Mouse (Mus musculus) left cerebral cortex, postnatal 10 days (tissue): ENCODE measurements around the gene Il16. TPM values are rescaled to one million over a fixed set of nuclear protein-coding genes. Genes with fewer than 3 reads are reported as not detected.

Experiments used
- DNase-seq, 2 experiments: peaks; one replicate each; pipeline ENCODE4 v3.0.0; 2021 to 2022; ENCODE audit warnings: low spot score in 2 of 2, mixed read lengths in 1 of 2; ENCODE audit errors: extremely low spot score in 1 of 2
- intact Hi-C: fragments of 180-260 bp; cut with DNase I; formaldehyde crosslinking; loops from one replicate; pipeline ENCODE4 v1.15.1; 2025
- total RNA-seq, 2 experiments: library from RNA; stranded (reverse); gene quantifications; 2 replicates each; pipeline ENCODE4 v1.2.3; 2021

Gene Il16
- total RNA-seq, 2 experiments from 2014 or later = 2.4 to 2.7 TPM

DNA sequence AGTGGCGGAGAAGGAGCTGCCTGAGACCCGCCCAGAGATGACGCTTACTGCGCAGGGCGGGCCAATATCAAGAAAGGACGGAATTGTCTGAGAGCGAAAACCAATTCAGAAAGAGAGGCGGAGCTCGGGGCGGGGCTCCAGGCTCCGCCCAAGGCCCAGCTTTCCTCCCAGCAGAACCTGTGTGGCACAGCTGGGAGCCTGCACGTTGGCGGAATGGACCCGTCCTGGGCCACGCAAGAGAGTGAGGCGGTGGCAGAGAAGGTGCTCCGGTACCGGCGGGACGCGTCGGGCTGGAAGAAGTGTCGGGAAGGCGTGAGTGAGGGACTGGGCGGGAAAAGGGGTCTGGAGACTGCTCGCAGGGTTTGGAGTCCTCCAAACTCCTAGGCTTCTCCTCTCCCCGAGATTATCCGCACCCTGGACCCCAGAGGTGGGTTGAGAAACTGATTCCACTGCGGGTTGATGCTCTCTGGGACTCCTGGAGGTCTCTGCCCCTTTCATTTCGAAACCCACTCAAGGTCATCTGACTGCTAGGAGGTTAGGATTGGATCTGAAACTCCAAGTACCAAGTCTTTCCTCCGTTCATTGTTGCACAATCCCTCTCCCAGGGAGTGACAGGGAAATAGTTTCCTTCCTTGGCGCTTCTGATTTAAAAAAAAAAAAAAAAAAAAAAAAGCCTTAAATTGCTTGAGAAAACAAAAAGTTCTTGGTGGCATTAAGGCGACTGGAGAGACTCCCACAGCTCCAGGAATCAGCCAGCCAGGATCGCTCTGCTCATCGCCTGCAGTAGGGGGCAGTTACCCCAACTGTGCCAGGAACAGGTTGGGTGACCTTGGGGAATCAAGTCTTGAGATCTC, 113.5 kb downstream of the Il16 start, which contains the start of gene Stard5:
Gene Stard5 (plus strand): TSS at position 132 of the 854 bp plus-strand sequence.
- intact Hi-C loops = no loop called here
- DNase-seq = peak; percentile 84 to 93

DNA sequence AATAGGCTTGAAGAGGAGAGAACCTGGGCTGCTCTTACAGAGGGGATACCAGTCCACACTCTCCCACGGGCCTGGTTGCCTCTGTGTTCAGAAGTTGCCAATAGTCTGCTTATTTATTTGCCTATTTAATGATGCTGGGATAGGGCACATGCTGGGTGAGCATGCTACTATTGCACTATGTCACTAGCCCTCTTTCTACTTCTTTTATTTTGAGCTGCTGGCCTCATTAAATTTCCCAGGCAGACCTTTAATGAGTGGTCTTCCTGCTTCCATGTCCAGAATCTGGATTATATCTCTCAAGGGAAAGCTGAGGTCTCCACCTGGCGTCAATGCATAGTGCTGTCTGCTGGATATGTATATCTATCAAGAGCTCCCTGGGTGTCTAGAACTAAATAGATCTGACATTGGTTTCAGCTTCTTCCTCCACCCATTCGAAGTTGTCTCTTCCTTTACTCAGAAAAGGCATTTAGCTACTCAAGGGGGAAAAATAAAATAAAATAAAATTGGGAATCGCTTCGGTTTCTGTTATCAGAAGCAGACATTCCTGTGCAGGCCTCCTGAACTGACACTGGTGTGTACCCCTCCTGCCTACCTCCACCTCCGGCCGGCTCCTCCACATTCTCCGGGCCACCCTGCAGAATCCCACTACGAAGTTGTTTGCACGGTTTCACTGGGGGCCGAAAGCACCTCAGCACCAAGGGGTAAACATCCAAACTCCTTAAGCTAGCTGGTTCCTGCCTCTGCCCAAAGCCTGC, 114.3 kb downstream of the Il16 start:
- intact Hi-C loops = no loop called here
- DNase-seq = no peak

GRCm38 (mm10) chr7:83627369-83627768, 118.2 kb downstream of the Il16 start:
- intact Hi-C loops = no loop called here
- DNase-seq = no peak

- intact Hi-C loops = no loop called here
- no peak for DNase-seq
Observed at GRCm38 (mm10) chr7:83626557-83627257, 118.8 kb downstream of the Il16 start.

- intact Hi-C loops = no loop called here
- DNase-seq = no peak
Observed at GRCm38 (mm10) chr7:83624065-83624464, 121.5 kb downstream of the Il16 start.

DNA sequence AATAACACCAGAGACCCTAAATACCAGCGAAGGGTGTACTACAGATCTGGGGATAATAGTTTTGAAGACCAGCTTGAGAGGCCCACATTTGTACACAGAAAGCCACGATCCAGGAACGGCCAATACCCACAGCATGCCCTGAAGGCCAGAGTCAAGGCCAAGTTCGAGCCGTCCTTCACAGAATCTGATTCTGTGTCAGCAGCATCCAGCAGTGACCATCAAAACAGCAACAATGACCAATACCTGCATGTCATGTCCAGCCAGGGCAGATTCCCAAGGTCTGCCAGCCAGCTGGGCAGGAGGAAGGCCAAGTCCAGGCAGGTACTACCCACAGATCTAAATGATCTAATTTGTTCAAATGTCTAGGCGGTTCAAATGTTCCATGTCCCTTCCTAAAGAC, 122.9 kb downstream of the Il16 start:
- DNase-seq = no peak
- intact Hi-C loops = no loop called here

DNA sequence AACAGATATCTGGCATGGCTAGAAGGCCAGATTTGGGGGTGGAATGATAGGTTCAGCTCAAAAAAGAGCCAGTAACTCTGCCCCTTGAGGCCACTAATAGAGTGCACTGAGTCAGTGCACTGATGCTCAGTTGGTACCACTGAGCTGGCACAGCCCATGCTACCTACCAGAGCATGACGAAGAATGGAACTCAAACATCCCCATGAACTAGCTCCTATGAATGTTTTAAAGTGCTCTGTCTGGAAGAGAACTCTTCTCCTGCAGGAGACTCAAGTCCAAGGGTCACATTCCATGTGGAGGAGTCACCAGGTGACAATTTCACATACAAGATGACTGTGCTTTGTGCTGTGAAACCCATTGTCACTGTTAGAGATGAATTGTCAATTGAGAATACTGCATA, 126.8 kb downstream of the Il16 start:
- no peak for DNase-seq
- intact Hi-C loops = no loop called here

DNA sequence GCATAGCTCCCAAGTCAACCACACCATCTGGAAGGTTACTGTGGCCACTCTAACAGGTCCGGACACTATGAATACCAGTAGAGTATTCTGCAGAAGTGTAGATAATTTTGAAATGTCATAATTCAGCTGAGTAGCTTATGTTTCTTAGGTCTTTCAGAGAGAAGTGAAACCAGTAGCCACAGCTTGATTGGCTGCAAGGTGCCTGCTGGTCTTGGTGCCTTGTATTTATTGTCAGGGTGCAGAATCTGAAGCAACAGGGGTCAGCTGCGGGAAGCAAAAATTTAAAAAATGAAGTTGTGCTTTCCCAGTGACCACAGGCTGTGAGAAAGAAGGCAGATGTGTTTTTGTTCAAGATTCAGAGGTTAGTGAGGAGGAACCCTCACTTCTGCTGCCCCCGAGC, 129.3 kb downstream of the Il16 start:
- intact Hi-C loops = no loop called here
- no peak for DNase-seq

DNA sequence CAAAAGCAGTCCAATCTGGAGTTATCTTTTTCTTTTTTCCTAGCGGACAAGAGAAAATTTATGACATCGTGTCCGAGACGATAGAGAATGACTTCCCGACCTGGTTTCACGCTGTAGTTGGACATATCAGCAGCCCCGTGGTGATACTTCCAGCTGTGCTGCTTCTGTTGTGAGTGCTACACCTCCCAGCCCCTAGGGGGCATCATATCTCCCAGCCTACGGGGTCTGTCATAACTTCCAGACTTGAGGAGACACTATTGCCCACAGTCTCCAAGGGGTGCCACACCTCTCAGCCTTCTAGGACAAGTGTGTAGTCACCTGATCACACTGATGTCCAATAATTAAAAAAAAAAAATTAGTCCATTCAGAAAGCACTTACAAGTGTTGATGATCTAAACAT, 129.7 kb downstream of the Il16 start:
- intact Hi-C loops = no loop called here
- no peak for DNase-seq

DNA sequence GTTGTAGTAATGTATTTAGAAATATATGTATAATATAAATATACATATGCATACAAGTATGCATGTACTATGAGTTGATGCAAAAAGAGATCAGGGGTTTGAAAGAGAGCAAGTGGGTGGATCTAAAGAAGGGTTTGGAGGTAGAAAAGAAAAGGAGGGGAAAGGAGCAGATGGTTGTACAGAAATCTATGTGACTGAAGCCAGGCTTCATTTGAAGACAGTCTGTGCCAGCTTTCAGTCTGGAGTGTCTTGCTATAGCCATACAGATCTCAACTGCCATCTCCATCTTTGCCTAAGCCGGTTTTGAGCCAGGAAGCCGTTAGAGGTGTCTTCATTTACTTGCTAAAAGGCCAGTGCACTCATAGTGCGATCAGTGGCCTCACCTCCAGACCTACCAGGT, 130.3 kb downstream of the Il16 start:
- peak in 1 of 2 experiments; percentile 13 for DNase-seq
- intact Hi-C loops = no loop called here

GRCm38 (mm10) chr7:83611886-83612285, 133.6 kb downstream of the Il16 start:
- DNase-seq = no peak
- intact Hi-C loops = no loop called here

GRCm38 (mm10) chr7:83609891-83610290, 135.6 kb downstream of the Il16 start:
- intact Hi-C loops = no loop called here
- DNase-seq = no peak

- DNase-seq = no peak
- intact Hi-C loops = no loop called here
Observed at GRCm38 (mm10) chr7:83606796-83607195, 138.7 kb downstream of the Il16 start.

- intact Hi-C loops = no loop called here
Observed at GRCm38 (mm10) chr7:83604180-83604944, 141.2 kb downstream of the Il16 start.

DNA sequence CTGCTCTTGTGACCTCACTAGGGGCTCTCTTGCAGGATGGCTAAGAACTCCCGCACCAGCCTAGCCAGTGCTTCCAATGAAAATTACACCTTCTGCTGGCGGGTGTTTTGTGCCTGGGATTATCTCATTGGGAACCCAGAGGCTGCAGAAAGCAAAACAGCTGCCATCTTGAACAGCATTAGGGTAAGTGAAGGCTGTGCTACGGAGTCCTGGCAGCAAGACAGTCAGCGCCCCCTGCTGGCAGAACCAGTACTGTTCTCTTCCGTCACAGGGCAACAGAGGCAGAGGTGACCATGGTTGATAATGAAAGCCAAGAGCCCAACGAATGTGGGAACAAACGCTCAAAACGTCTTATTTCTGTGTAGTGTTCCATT, 145.6 kb downstream of the Il16 start:
- intact Hi-C loops = no loop called here
- DNase-seq = peak in 1 of 2 experiments; percentile 51

More at GRCm38 (mm10) chr7:83604180-83604944, 141.2 kb downstream of the Il16 start:
- DNase-seq = no peak

- intact Hi-C loops = no loop called here
- DNase-seq = no peak
Observed at GRCm38 (mm10) chr7:83598997-83599912, 146.3 kb downstream of the Il16 start.

GRCm38 (mm10) chr7:83597063-83597462, 148.5 kb downstream of the Il16 start:
- intact Hi-C loops = no loop called here
- DNase-seq = no peak

- no peak for DNase-seq
- intact Hi-C loops = no loop called here
Observed at GRCm38 (mm10) chr7:83594056-83594455, 151.5 kb downstream of the Il16 start.
